18 mouse cellular contexts compared by ENCODE assay signal in the genomic region with DNA sequence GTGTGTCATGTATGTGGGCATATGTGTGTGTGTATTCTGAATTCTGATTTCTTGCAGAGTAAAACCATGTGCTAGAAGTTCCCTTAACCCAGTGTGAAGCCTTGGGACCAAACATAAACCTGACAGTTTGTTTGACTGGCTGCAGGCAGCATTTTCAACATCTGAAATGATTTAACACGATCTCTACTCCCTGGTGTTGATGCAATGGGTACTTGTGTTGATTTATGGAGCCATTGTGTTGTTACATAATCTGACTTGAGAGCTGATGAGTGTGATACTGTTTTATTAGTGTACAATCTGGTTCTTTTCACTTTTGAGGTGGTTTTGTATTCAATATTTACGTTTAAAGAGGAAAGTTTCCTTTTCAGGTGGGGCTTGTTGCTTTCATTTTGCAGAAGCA.
"Had no signal": no experiment of that assay in that cellular context is flagged by ENCODE, and none has a peak within 500 bp of the region (broad histone marks: within the 10 kb centered on the region; RNA-seq: fewer than 3 reads in every experiment).

No protein-coding gene starts in this region.

- H3K4me3 ChIP-seq: midbrain, embryonic 10.5 days; midbrain, embryonic 12.5 days; myocyte; neural tube, embryonic 13.5 days; neural tube, embryonic 15.5 days; stomach, embryonic 15.5 days had no signal

- H3K9me3 ChIP-seq: midbrain, embryonic 10.5 days; midbrain, embryonic 12.5 days; neural tube, embryonic 13.5 days; neural tube, embryonic 15.5 days; stomach, embryonic 15.5 days had no signal

- H3K27me3 ChIP-seq: stomach, embryonic 15.5 days had no signal

- H3K4me2 ChIP-seq: lung, embryonic 14.5 days; midbrain, embryonic 12.5 days; neural tube, embryonic 13.5 days; neural tube, embryonic 15.5 days; stomach, embryonic 15.5 days had no signal

- ATAC-seq: midbrain, embryonic 16.5 days had no signal

- H3K36me3 ChIP-seq: midbrain, embryonic 10.5 days; midbrain, embryonic 12.5 days; neural tube, embryonic 13.5 days; neural tube, embryonic 15.5 days; stomach, embryonic 15.5 days had no signal

- H3K4me1 ChIP-seq: stomach, embryonic 15.5 days had no signal

- H3K27ac ChIP-seq: midbrain, embryonic 10.5 days; midbrain, embryonic 12.5 days; neural tube, embryonic 13.5 days; neural tube, embryonic 15.5 days; stomach, embryonic 15.5 days; stomach, postnatal 0 days had no signal

- DNase-seq: lung, adult 18-20 months; lung, embryonic 14.5 days; lung, postnatal 10 days; lung, postnatal 4 days; midbrain, embryonic 14.5 days; retina, postnatal 1 day; right cerebral cortex, adult 18-20 months; thymus, adult 2 months; thymus, postnatal 25 days; thymus, postnatal 4 days had no signal

- H3K9ac ChIP-seq: lung, embryonic 14.5 days; midbrain, embryonic 12.5 days; neural tube, embryonic 13.5 days; neural tube, embryonic 15.5 days; stomach, embryonic 15.5 days had no signal
